Comparison of ENCODE assay signal across 11 mouse cellular contexts in genomic region chr6:143259169-143259629, GRCm38 (mm10).
DNase-seq lines count a peak whose midpoint lies in the region; ATAC-seq and TF ChIP-seq lines count a peak whose summit lies in the region.
"Had no signal": no experiment of that assay in that cellular context is flagged by ENCODE, and none has a peak within 500 bp of the region (broad histone marks: within the 10 kb centered on the region; RNA-seq: fewer than 3 reads in every experiment).

No protein-coding gene starts in this region.

- peak overlapping the region; percentile 49 for H3K4me2 ChIP-seq in kidney, postnatal 0 days (ENCODE audit: low read length)
- H3K4me2 ChIP-seq in midbrain, embryonic 16.5 days (ENCODE audit: low read length), result peak overlapping the region; percentile 50
- H3K4me2 ChIP-seq: stomach, embryonic 15.5 days had no signal

- DNase-seq in kidney, postnatal 0 days (ENCODE audit: low spot score), result no peak
- no peak for DNase-seq in kidney, postnatal 14 days
- peak; percentile 51 to 61 for DNase-seq in cerebellum, postnatal 10 days
- peak; percentile 62 for DNase-seq in hindbrain, embryonic 10.5 days (ENCODE audit: low spot score)
- DNase-seq in heart, postnatal 10 days, result no peak
- DNase-seq in heart, postnatal 4 days, result no peak
- DNase-seq: gastrocnemius, postnatal 10 days had no signal

- no peaks in the 10 kb centered on the region for H3K9me3 ChIP-seq in kidney, postnatal 0 days (replicated peaks; ENCODE audit: low read length)
- H3K9me3 ChIP-seq in hindbrain, embryonic 10.5 days, result no peaks in the 10 kb centered on the region
- H3K9me3 ChIP-seq in midbrain, embryonic 16.5 days (replicated peaks; ENCODE audit: control insufficient read depth, low read length, poor library complexity, severe bottlenecking), result no peaks in the 10 kb centered on the region
- H3K9me3 ChIP-seq: megakaryocyte, embryonic 14.5 days; stomach, embryonic 15.5 days had no signal

- H3K4me3 ChIP-seq in kidney, postnatal 0 days (replicated peaks; ENCODE audit: low read depth, low read length), result no peak overlapping the region
- peak overlapping the region; percentile 32; the same call in 1 of the 2 replicates for H3K4me3 ChIP-seq in hindbrain, embryonic 10.5 days
- H3K4me3 ChIP-seq in midbrain, embryonic 16.5 days (ENCODE audit: low read depth, low read length), result 0 out of 2 replicates have a peak overlapping the region, but pooled peaks have one; percentile 11
- H3K4me3 ChIP-seq: megakaryocyte, embryonic 14.5 days; stomach, embryonic 15.5 days had no signal

- H3K27ac ChIP-seq in kidney, postnatal 0 days, result no peak overlapping the region
- H3K27ac ChIP-seq in hindbrain, embryonic 10.5 days, result peak overlapping the region; percentile 76
- H3K27ac ChIP-seq in midbrain, embryonic 16.5 days (ENCODE audit: low read length), result no peak overlapping the region
- H3K27ac ChIP-seq: stomach, embryonic 15.5 days had no signal

- H3K36me3 ChIP-seq in kidney, postnatal 0 days (ENCODE audit: insufficient read depth, low read length), result no peaks in the 10 kb centered on the region
- H3K36me3 ChIP-seq in hindbrain, embryonic 10.5 days, result no peaks in the 10 kb centered on the region
- no peaks in the 10 kb centered on the region for H3K36me3 ChIP-seq in midbrain, embryonic 16.5 days (ENCODE audit: control insufficient read depth, insufficient read depth, low read length)
- H3K36me3 ChIP-seq: stomach, embryonic 15.5 days had no signal

- no peak overlapping the region for H3K9ac ChIP-seq in kidney, postnatal 0 days (ENCODE audit: low read depth, low read length)
- H3K9ac ChIP-seq in midbrain, embryonic 16.5 days (ENCODE audit: low read depth, low read length), result no peak overlapping the region
- H3K9ac ChIP-seq: stomach, embryonic 15.5 days had no signal

- H3K27me3 ChIP-seq in kidney, postnatal 0 days (ENCODE audit: insufficient read depth, low read length), result 0 out of 2 replicates have a peak, but pooled peaks cover 8% of the 10 kb centered on the region
- H3K27me3 ChIP-seq in hindbrain, embryonic 10.5 days (ENCODE audit: insufficient read depth, poor library complexity, severe bottlenecking), result no peaks in the 10 kb centered on the region
- H3K27me3 ChIP-seq in midbrain, embryonic 16.5 days (ENCODE audit: control insufficient read depth, insufficient read depth, low read depth, low read length), result no peaks in the 10 kb centered on the region
- H3K27me3 ChIP-seq: megakaryocyte, embryonic 14.5 days; stomach, embryonic 15.5 days had no signal

- 55% methylated on average over 17 of the region's 17 CpGs for WGBS in kidney, postnatal 0 days
- WGBS in hindbrain, embryonic 10.5 days, result 35% methylated on average over 17 of the region's 17 CpGs
- 21% methylated on average over 17 of the region's 17 CpGs for WGBS in midbrain, embryonic 16.5 days

- intact Hi-C loops in heart, postnatal 10 days (cut with DNase I), result no loop called here

- no peak for TF ChIP-seq CTCF in kidney, postnatal 0 days (IDR thresholded peaks at IDR 0.05; ENCODE audit: low read depth)

- H3K4me1 ChIP-seq in kidney, postnatal 0 days (replicated peaks; ENCODE audit: insufficient read depth, low read length), result peaks cover 11% of the 10 kb centered on the region
- peaks cover 42% of the 10 kb centered on the region for H3K4me1 ChIP-seq in hindbrain, embryonic 10.5 days (replicated peaks)
- peaks cover 13% of the 10 kb centered on the region for H3K4me1 ChIP-seq in midbrain, embryonic 16.5 days (ENCODE audit: control insufficient read depth, insufficient read depth, low read length)
- H3K4me1 ChIP-seq: megakaryocyte, embryonic 14.5 days; stomach, embryonic 15.5 days had no signal

- no peak for ATAC-seq in kidney, postnatal 0 days (replicated peaks; ENCODE audit: low FRiP score, low read depth)
- peak; percentile 75 for ATAC-seq in midbrain, embryonic 16.5 days
- no peak for ATAC-seq in erythroblast, adult 5-6 weeks (replicated peaks; ENCODE audit: low FRiP score, poor library complexity, severe bottlenecking)

Comparison
In these comparisons a context has a peak if more than half of its experiments do, and no peak if none do; other contexts are left out.
1. DNase-seq: peak in cerebellum, postnatal 10 days (2 of 2) and hindbrain, embryonic 10.5 days (single experiment); none in kidney, postnatal 0 days (single experiment), kidney, postnatal 14 days (single experiment), heart, postnatal 10 days (0 of 2) and heart, postnatal 4 days (single experiment).